Mouse (Mus musculus) megakaryocyte, embryonic 14.5 days (primary cell): ENCODE data around the gene Nos1ap.

Source experiments
- FLI1 ChIP-seq: IDR thresholded peaks from 2 replicates; pipeline ENCODE4 v1.6.1; 2012; ENCODE audit warnings: low read length, inconsistent platforms, mixed read lengths
- GATA1 ChIP-seq: IDR thresholded peaks from 3 replicates; pipeline ENCODE4 v1.6.1; 2012; ENCODE audit warnings: mixed read lengths, low read length, inconsistent platforms, borderline replicate concordance

- TF ChIP-seq GATA1 (no peak), FLI1 (no peak)
These were observed 49.3 kb upstream of the Nos1ap start for GRCm38 (mm10) chr1:170638941-170639340.
